Mouse (Mus musculus) midbrain, embryonic 14.5 days (tissue): Measurements from ENCODE around the gene Fstl3. TPM values are rescaled to one million over a fixed set of nuclear protein-coding genes. Genes with fewer than 3 reads are reported as not detected.

Source experiments
- ATAC-seq: fragments of 200-750 bp; cut with Nextera tagmentation; 2 replicates; pipeline ENCODE4 v1.8.0; 2017; ENCODE audit warnings: moderate number of reproducible peaks, moderate library complexity; ENCODE audit not compliant: low FRiP score, low TSS enrichment
- DNase-seq: peaks from one replicate; pipeline ENCODE4 v3.0.0-alpha.2; 2015
- H3K27ac ChIP-seq: fragments of 300-500 bp; sonication (generic); replicated peaks from 2 replicates; pipeline ENCODE4 v1.5.1; 2014; ENCODE audit warnings: mild to moderate bottlenecking, low read depth, low read length, moderate library complexity
- H3K27me3 ChIP-seq: fragments of 300-500 bp; sonication (generic); 2 replicates; pipeline ENCODE4 v1.6.1; 2014; ENCODE audit warnings: low read length, control low read depth, mixed read lengths; ENCODE audit not compliant: control insufficient read depth, insufficient read depth
- H3K36me3 ChIP-seq: fragments of 300-500 bp; sonication (generic); 2 replicates; pipeline ENCODE4 v1.6.1; 2014; ENCODE audit warnings: low read length, control low read depth; ENCODE audit not compliant: control insufficient read depth, insufficient read depth
- H3K4me1 ChIP-seq: fragments of 300-500 bp; sonication (generic); 2 replicates; pipeline ENCODE4 v1.6.1; 2014; ENCODE audit warnings: mild to moderate bottlenecking, antibody characterized with exemption, low read length, control low read depth; ENCODE audit not compliant: control insufficient read depth, insufficient read depth
- H3K4me2 ChIP-seq: fragments of 300-500 bp; sonication (generic); 2 replicates; pipeline ENCODE4 v1.6.1; 2014; ENCODE audit warnings: mild to moderate bottlenecking, low read length, moderate library complexity
- H3K4me3 ChIP-seq: fragments of 300-500 bp; sonication (generic); replicated peaks from 2 replicates; pipeline ENCODE4 v1.5.1; 2014; ENCODE audit warnings: low read depth, low read length
- H3K9ac ChIP-seq: fragments of 300-500 bp; sonication (generic); replicated peaks from 2 replicates; pipeline ENCODE4 v1.6.1; 2014; ENCODE audit warnings: mild to moderate bottlenecking, low read length, moderate library complexity
- H3K9me3 ChIP-seq: fragments of 300-500 bp; sonication (generic); 2 replicates; pipeline ENCODE4 v1.6.1; 2016; ENCODE audit warnings: low read length, control low read depth, mixed read lengths; ENCODE audit not compliant: control insufficient read depth
- WGBS: fragments of 180-500 bp; shearing (Covaris S2); extraction: QIAGEN DNeasy Blood & Tissue Kit; methylation state at CpG from one replicate; pipeline ENCODE4 v1.1.7; 2014; 5-methylcytosine and 5-hydroxymethylcytosine counted together
- polyA plus RNA-seq: library from polyadenylated mRNA; unstranded; fragments of >200 nt; fragmentation: Nextera tagmentation; extraction: Ambion mirVana; gene quantifications from 2 replicates; pipeline ENCODE4 v1.2.1, GENCODE M21; 2014

Fstl3 gene
- polyA plus RNA-seq, 1 experiment from 2014 or later = 1.5 TPM

DNA sequence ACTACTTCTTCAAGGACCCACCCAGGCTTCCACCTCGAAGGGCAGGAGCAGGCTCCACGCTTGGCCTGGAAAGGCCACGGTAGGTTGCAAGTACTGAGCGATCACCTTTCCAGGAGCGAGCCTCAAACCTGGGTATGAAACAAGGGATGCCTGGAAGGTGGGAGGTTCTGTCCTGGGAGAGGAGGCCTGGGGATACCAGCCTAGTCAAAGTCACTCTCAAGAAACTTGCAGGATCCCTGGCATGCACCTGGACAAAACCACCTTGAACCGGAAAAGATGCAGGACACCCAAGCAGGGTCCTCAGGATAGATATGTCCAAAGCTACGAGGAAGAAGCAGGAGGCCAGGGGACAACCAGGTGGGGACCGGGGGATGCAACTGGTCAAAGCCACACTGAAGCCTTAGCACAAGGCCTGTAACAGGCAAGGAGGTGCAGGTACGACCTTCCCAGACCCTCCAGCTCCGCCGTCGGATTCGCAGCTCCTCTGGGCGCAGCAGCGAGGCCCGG is 11.0 kb upstream of the Fstl3 start:
- Histone ChIP-seq H3K27ac (peak overlapping the region; percentile 92), H3K9ac (peak overlapping the region; percentile 84), H3K4me2 (peak overlapping the region; percentile 97), H3K27me3 (no peaks in the 10 kb centered on the region), H3K36me3 (peaks cover 14% of the 10 kb centered on the region), H3K9me3 (no peaks in the 10 kb centered on the region), H3K4me1 (peaks cover 24% of the 10 kb centered on the region), H3K4me3 (peak overlapping the region; percentile 91)
- DNase-seq (no peak), ATAC-seq (0 out of 2 replicates have a peak, but pooled peaks have one; percentile 8)
- 9% methylated on average over 16 of the region's 16 CpGs for WGBS

GRCm38 (mm10) chr10:79766508-79767325 is 10.4 kb upstream of the Fstl3 start, which contains the start of gene Rnf126:
Rnf126 (minus strand) TSS chr10:79766952.
- DNase-seq = peak; percentile 98
- H3K9ac ChIP-seq = peak within 1 kb of the TSS; percentile 84
- WGBS = under 1% methylated on average over 101 of the region's 101 CpGs
- peaks cover 24% of the 10 kb centered on the region for H3K4me1 ChIP-seq
- H3K27me3 ChIP-seq = no peaks in the 10 kb centered on the region
- no peaks in the 10 kb centered on the region for H3K9me3 ChIP-seq
- peak within 1 kb of the TSS; percentile 97 for H3K4me2 ChIP-seq
- peaks cover 8% of the 10 kb centered on the region for H3K36me3 ChIP-seq
- ATAC-seq = peak; percentile 92
- peak within 1 kb of the TSS; percentile 91 for H3K4me3 ChIP-seq
- H3K27ac ChIP-seq = peak within 1 kb of the TSS; percentile 92

DNA sequence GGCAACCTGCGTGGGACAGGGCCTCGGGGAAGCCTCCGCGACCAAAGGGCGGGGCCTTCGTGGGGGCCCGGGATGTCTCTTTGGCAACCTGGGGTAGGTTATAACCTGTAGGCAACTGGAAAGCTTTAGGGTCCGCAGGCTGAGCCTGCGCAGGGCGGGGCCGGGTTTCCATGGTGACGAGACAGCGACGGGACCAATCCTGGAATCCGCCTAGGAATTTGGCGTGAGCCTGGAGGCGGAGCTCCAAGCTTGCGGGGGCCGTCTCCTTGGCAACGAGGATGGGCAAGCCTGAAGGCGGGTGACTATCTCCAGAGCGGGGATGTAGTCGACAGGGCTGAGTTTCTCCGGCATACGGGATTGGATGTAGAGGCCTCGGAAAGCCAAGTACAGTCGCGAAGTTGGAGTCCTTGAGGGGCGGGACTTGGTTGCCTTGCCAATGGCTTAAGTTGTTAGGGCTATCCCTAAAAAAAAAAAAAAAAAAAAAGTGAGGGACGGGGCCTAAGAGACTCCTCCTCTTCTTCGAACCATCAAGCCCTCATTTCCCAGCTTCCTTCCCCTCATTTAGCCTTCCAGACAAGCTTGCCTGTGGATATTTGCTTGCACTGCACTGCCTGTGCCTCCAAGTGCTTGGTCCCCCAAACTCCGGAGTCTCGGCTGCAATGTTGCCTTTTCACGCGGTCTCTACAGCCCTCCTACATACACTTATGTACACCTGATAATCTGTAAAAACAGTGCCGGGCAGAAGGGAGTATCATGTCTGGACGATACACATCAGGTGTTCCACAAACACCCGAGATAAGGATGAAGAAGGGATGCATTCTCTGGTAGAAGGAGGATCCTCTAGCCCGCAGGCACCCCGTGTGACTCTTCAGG is 9.5 kb upstream of the Fstl3 start:
- H3K4me3 ChIP-seq = peak overlapping the region; percentile 91
- ATAC-seq (peak; percentile 87), DNase-seq (peak; percentile 96)
- no peaks in the 10 kb centered on the region for H3K27me3 ChIP-seq
- H3K27ac ChIP-seq = peak overlapping the region; percentile 92
- H3K9me3 ChIP-seq = no peaks in the 10 kb centered on the region
- peak overlapping the region; percentile 84; the same call in 1 of the 2 replicates for H3K9ac ChIP-seq
- H3K4me2 ChIP-seq = peak overlapping the region; percentile 97
- peaks cover 24% of the 10 kb centered on the region for H3K4me1 ChIP-seq
- 10% methylated on average over 40 of the region's 40 CpGs for WGBS
- H3K36me3 ChIP-seq = no peaks in the 10 kb centered on the region; the same call in 1 of the 2 replicates

- Histone ChIP-seq H3K27ac (no peak overlapping the region), H3K4me1 (peaks cover 24% of the 10 kb centered on the region), H3K9me3 (no peaks in the 10 kb centered on the region), H3K4me3 (0 out of 2 replicates have a peak overlapping the region, but pooled peaks have one; percentile 1), H3K36me3 (no peaks in the 10 kb centered on the region), H3K9ac (no peak overlapping the region), H3K4me2 (peak overlapping the region; percentile 97), H3K27me3 (no peaks in the 10 kb centered on the region)
- 3% methylated on average over 5 of the region's 5 CpGs for WGBS
- peak; percentile 87 for DNase-seq
- ATAC-seq = no peak
Observed at GRCm38 (mm10) chr10:79768400-79768799, 8.7 kb upstream of the Fstl3 start.

- H3K9ac ChIP-seq = no peak overlapping the region
- H3K4me3 ChIP-seq = no peak overlapping the region
- H3K27ac ChIP-seq = no peak overlapping the region
- no peaks in the 10 kb centered on the region for H3K9me3 ChIP-seq
- 64% methylated on average over 4 of the region's 4 CpGs for WGBS
- no peaks in the 10 kb centered on the region for H3K36me3 ChIP-seq
- ATAC-seq (no peak), DNase-seq (no peak)
- no peak overlapping the region for H3K4me2 ChIP-seq
- peaks cover 24% of the 10 kb centered on the region for H3K4me1 ChIP-seq
- no peaks in the 10 kb centered on the region for H3K27me3 ChIP-seq
Observed at GRCm38 (mm10) chr10:79769329-79769728, 7.7 kb upstream of the Fstl3 start.

GRCm38 (mm10) chr10:79772320-79772719 is 4.8 kb upstream of the Fstl3 start:
- Histone ChIP-seq H3K9me3 (peaks cover 3% of the 10 kb centered on the region; the same call in 1 of the 2 replicates), H3K4me3 (no peak overlapping the region), H3K4me2 (no peak overlapping the region), H3K27me3 (peaks cover 4% of the 10 kb centered on the region; the same call in 1 of the 2 replicates), H3K27ac (no peak overlapping the region), H3K4me1 (peaks cover 8% of the 10 kb centered on the region), H3K9ac (no peak overlapping the region), H3K36me3 (no peaks in the 10 kb centered on the region)
- no peak for DNase-seq
- ATAC-seq = no peak
- WGBS = 92% methylated on average over 3 of the region's 3 CpGs

GRCm38 (mm10) chr10:79773208-79773607 is 3.9 kb upstream of the Fstl3 start:
- 95% methylated on average over 2 of the region's 2 CpGs for WGBS
- Histone ChIP-seq H3K9me3 (peaks cover 3% of the 10 kb centered on the region; the same call in 1 of the 2 replicates), H3K4me1 (peaks cover 1% of the 10 kb centered on the region), H3K27me3 (peaks cover 11% of the 10 kb centered on the region; the same call in 1 of the 2 replicates), H3K27ac (no peak overlapping the region), H3K9ac (no peak overlapping the region), H3K4me3 (no peak overlapping the region), H3K4me2 (no peak overlapping the region), H3K36me3 (no peaks in the 10 kb centered on the region)
- ATAC-seq = no peak
- DNase-seq = no peak

DNA sequence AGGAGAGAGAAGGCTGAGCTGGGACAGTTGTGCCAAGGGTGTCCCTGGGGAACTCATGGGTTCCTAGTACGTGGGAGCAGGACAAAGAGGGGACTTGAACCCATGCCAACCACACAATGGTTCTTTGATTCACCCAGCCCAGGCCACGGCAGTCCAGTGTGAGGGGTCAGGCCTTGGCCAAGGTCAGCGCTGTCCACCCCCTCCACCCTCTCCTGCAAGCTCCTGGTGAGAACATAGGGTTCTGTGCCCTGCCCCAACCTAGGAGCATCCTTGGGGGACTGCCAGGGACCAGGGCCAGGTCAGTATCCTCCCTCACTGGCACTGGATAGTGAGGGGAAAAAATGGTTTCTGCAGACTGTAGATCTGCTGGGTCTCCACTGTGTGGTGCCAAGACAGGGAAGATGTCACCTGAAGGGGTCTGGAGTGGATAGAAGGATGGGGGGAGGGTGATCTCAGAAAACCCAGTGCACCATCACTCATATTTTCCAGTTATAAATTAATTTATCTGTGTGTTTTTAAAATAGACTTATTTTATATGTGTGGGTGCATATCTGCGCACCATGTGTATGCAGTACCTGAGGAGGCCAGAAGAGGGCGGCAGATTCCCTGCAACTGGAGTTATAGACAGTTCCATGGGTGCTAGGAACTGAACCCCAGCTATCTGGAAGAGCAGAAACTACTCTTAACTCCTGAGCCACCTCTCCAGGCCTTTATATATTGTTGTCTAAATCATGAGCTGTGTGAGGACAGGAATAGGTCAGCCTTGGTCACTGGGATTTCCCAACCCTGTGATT is 2.4 kb upstream of the Fstl3 start:
- H3K9me3 ChIP-seq = peaks cover 3% of the 10 kb centered on the region; the same call in 1 of the 2 replicates
- H3K27me3 ChIP-seq = peaks cover 21% of the 10 kb centered on the region; the same call in 1 of the 2 replicates
- H3K27ac ChIP-seq = no peak overlapping the region
- no peak overlapping the region for H3K4me2 ChIP-seq
- H3K4me1 ChIP-seq = no peaks in the 10 kb centered on the region
- WGBS = 71% methylated on average over 5 of the region's 5 CpGs
- no peak overlapping the region for H3K9ac ChIP-seq
- DNase-seq (no peak), ATAC-seq (no peak)
- no peaks in the 10 kb centered on the region for H3K36me3 ChIP-seq
- H3K4me3 ChIP-seq = no peak overlapping the region
